Mouse (Mus musculus) embryonic fibroblast, embryonic 13.5 days (primary cell): Measurements from ENCODE around the gene Smad5.

Experiments
- CTCF ChIP-seq: IDR thresholded peaks from 2 replicates; pipeline ENCODE4 v1.5.1; 2011; ENCODE audit warnings: mild to moderate bottlenecking, control low read depth, low read length, moderate library complexity, borderline replicate concordance; ENCODE audit not compliant: insufficient read depth
- POLR2A ChIP-seq: IDR thresholded peaks from 2 replicates; pipeline ENCODE4 v1.6.1; 2011; ENCODE audit warnings: low read depth, mild to moderate bottlenecking, control low read depth, low read length, moderate library complexity

GRCm38 (mm10) chr13:56770786-56771185 lies 68.0 kb downstream of the Smad5 start:
- TF ChIP-seq CTCF (no peak), POLR2A (no peak)
